Mouse (Mus musculus) heart, postnatal 0 days (tissue): ENCODE data around the gene Car7.

Experiments
- CTCF ChIP-seq: IDR thresholded peaks from 2 replicates; pipeline ENCODE4 v1.5.1; 2016; ENCODE audit warnings: antibody characterized with exemption, control low read depth, low read depth
- EP300 ChIP-seq: IDR thresholded peaks from 2 replicates; pipeline ENCODE4 v1.6.1; 2016; ENCODE audit warnings: antibody characterized with exemption, low read depth

DNA sequence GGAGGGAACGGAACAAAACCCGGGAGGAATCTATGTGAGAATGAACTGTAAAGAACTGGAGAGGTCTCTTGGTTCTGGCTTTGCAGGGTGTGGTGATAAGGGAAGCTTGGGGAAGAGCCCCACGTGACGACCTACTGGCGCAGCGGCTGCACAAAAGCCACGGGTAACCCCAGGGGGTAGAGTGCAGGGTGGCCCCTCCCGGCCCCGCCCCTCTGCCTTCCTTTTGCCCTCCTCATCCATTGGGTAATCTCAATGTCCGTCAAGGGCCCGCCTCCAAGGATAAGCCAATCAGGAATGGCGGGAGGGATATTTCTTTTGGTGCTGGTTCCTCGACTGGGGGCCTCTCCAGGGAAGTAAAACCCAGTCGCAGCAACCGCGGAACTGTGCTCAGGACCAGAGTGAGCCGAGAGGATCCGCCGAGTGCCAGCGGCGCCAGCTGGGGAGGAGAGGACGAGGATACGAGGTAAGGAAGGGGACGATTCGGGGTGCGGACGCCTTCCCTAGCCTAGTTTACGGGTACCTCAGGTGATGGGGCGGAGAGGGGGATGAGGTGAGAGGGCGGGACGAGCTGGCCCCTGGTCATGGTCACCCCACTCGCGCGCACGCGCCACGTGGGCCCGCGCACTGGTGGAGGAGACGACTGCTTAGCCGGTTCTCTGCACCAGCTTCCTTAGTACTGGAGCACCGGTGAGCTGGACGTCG lies 56.8 kb downstream of the Car7 start, which contains the start of gene Pdp2:
- TF ChIP-seq EP300 (no peak), CTCF (no peak)
